Mouse (Mus musculus): ENCODE results near the gene Qrich2.

DNA sequence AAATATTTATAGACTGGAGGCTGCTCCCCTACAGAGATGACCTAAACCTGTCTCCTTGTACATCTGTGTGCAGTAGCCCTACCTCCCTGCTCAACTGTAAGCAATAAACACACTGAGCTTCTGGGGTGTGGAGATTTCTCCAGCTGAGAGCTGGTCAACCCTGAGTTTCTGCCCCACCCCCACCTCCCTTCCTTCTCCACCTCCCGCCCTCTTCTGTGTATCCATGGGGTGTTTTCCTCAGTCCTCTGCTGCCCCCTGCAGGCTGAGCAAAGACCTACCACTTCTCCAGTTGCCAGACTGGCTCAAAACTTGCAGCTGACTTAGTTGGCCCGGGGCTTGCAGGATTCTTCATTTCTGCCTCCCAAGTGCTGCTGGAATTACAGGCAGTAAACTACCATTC, 2.2 kb downstream of the Qrich2 start:
- TF ChIP-seq HCFC1 (IDR thresholded peaks at IDR 0.05; ENCODE audit: borderline replicate concordance, insufficient read depth, low read length) (no peak), CHD2 (IDR thresholded peaks at IDR 0.05; ENCODE audit: low read depth, low read length) (no peak)
